Mouse (Mus musculus): ENCODE data around the gene Cox5a. TPM values are rescaled to one million over a fixed set of nuclear protein-coding genes. Genes with fewer than 3 reads are reported as not detected.

Gene Cox5a
- polyA plus RNA-seq, 1 experiment from 2014 or later = 601 TPM

DNA sequence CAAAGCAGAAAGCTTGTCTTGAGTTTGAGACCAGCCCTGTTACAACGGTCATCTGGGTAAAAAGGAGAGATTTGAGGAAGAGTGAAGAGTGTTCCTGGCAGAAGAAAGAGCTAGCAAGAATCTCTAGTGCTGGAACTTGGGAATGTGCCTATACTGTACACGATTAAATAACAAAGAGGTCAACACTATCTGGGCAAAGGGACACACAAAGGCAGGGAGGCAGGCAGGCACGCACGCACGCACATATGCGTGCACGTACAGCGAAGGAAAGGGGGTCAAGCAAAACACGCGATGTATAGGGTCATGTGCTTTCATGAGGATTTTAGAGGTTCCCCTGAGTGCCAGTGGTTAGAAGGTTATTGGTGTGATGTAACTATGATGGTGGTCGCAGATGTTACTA, 32.0 kb downstream of the Cox5a start:
- Histone ChIP-seq H3K4me3 (replicated peaks; ENCODE audit: low read length) (no peak overlapping the region), H3K27ac (ENCODE audit: low read length) (no peak overlapping the region), H3K36me3 (ENCODE audit: control insufficient read depth, insufficient read depth, low read length) (peaks cover 9% of the 10 kb centered on the region; the same call in 1 of the 2 replicates), H3K4me1 (ENCODE audit: control insufficient read depth, insufficient read depth, low read length) (peaks cover 6% of the 10 kb centered on the region), H3K9me3 (replicated peaks; ENCODE audit: control insufficient read depth, low read length) (no peaks in the 10 kb centered on the region), H3K27me3 (ENCODE audit: control insufficient read depth, insufficient read depth, low read length) (no peaks in the 10 kb centered on the region), H3K4me2 (ENCODE audit: low read depth, low read length) (no peak overlapping the region), H3K9ac (ENCODE audit: low read length) (no peak overlapping the region)
- 74% methylated on average over 11 of the region's 11 CpGs for WGBS
- no peak for ATAC-seq (ENCODE audit: insufficient read depth, low FRiP score)

DNA sequence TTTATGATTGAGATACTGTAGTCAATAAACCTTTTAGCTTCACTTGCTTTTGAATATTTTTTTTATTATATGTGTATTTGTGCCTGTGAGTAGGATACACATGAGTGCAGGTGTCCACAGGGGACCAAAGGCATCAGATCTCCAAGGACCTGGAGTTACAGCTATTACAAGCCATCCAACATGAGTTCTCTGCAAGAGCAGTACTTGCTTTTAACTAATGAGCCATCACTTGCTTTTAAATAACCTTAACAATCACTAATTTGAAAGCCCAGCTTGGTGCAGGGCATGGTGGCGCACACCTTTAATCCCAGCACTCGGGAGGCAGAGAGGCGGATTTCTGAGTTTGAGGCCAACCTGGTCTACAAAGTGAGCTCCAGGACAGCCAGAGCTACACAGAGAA, 33.7 kb downstream of the Cox5a start:
- H3K4me1 ChIP-seq (ENCODE audit: control insufficient read depth, insufficient read depth, low read length) = peaks cover 6% of the 10 kb centered on the region
- WGBS = 49% methylated on average over 3 of the region's 3 CpGs

DNA sequence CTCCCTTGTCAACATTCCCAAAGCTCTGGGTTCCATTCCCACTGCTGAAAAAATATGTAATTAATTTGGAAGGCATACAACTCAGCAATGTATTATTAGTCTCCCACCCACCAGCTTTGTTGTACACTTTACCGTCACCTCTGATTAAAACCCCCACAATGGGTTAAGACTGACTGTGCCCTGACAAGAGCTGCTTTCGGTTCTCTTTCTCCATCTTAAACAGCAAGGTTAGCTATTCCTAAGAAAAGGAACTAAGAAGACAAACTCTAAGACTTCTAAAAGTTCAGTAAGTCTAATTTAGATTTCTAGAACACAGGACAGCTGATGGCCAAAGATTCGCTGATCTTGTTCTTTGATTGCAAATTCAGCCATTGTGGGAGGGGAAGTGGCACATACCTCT, 36.1 kb downstream of the Cox5a start:
- no peak for ATAC-seq (ENCODE audit: insufficient read depth, low FRiP score)
- Histone ChIP-seq H3K9me3 (replicated peaks; ENCODE audit: control insufficient read depth, low read length) (no peaks in the 10 kb centered on the region), H3K36me3 (ENCODE audit: control insufficient read depth, insufficient read depth, low read length) (no peaks in the 10 kb centered on the region), H3K9ac (ENCODE audit: low read length) (no peak overlapping the region), H3K4me1 (ENCODE audit: control insufficient read depth, insufficient read depth, low read length) (peaks cover 14% of the 10 kb centered on the region), H3K27ac (ENCODE audit: low read length) (no peak overlapping the region), H3K27me3 (ENCODE audit: control insufficient read depth, insufficient read depth, low read length) (no peaks in the 10 kb centered on the region), H3K4me3 (replicated peaks; ENCODE audit: low read length) (no peak overlapping the region), H3K4me2 (ENCODE audit: low read depth, low read length) (no peak overlapping the region)
- 74% methylated on average over 3 of the region's 3 CpGs for WGBS

More for the DNA sequence above, 33.7 kb downstream of the Cox5a start:
- Histone ChIP-seq H3K4me2 (ENCODE audit: low read depth, low read length) (no peak overlapping the region), H3K9me3 (replicated peaks; ENCODE audit: control insufficient read depth, low read length) (no peaks in the 10 kb centered on the region), H3K9ac (ENCODE audit: low read length) (no peak overlapping the region), H3K4me3 (replicated peaks; ENCODE audit: low read length) (no peak overlapping the region), H3K36me3 (ENCODE audit: control insufficient read depth, insufficient read depth, low read length) (no peaks in the 10 kb centered on the region), H3K27me3 (ENCODE audit: control insufficient read depth, insufficient read depth, low read length) (no peaks in the 10 kb centered on the region), H3K27ac (ENCODE audit: low read length) (no peak overlapping the region)
- no peak for ATAC-seq (ENCODE audit: insufficient read depth, low FRiP score)

DNA sequence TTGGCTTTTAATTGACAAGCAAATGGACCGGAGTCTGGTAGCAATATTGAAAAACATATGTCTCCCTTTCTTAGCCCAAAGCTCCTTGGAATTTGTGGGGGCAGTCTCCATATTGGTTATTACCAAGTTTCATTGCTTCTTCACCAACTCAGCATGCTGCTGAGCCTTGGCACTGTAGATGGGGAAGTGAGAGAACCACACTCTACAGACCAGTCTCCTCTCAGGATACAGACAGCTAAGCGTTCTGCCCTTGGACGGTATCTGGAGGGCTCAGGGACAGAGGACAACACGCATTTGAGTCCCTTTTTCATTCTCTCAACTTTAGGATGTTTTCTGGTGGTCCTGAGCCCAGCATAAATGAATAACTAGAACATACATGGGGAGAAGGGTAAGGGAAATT, 37.6 kb downstream of the Cox5a start:
- WGBS = 82% methylated on average over 4 of the region's 4 CpGs
- Histone ChIP-seq H3K27me3 (ENCODE audit: control insufficient read depth, insufficient read depth, low read length) (no peaks in the 10 kb centered on the region), H3K4me3 (replicated peaks; ENCODE audit: low read length) (no peak overlapping the region), H3K9ac (ENCODE audit: low read length) (no peak overlapping the region), H3K4me1 (ENCODE audit: control insufficient read depth, insufficient read depth, low read length) (peaks cover 27% of the 10 kb centered on the region), H3K4me2 (ENCODE audit: low read depth, low read length) (no peak overlapping the region), H3K27ac (ENCODE audit: low read length) (no peak overlapping the region), H3K36me3 (ENCODE audit: control insufficient read depth, insufficient read depth, low read length) (no peaks in the 10 kb centered on the region), H3K9me3 (replicated peaks; ENCODE audit: control insufficient read depth, low read length) (no peaks in the 10 kb centered on the region)
- ATAC-seq (ENCODE audit: insufficient read depth, low FRiP score) = no peak

DNA sequence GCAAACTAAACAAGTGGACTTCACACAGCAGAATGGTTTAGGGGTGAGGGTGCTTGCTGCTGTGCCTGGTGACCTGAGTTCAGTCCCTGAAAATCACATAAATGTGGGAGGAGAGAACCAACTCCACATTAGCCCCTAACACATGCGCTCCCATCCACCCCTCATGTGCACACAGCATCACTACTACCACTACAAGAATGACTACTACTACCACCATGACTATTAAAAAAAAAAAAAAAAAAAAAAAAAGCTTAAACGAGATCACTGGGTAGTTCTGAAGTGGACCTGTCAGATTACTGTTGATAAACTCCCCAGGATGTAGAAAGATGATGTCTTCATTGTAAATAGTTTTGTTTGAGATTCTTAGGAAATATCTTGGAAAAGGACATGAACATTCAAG, 38.5 kb downstream of the Cox5a start:
- no peak overlapping the region for H3K9ac ChIP-seq (ENCODE audit: low read length)
- peaks cover 31% of the 10 kb centered on the region for H3K4me1 ChIP-seq (ENCODE audit: control insufficient read depth, insufficient read depth, low read length)
- H3K4me3 ChIP-seq (replicated peaks; ENCODE audit: low read length) = no peak overlapping the region
- ATAC-seq (ENCODE audit: insufficient read depth, low FRiP score) = no peak
- no peak overlapping the region for H3K27ac ChIP-seq (ENCODE audit: low read length)
- 62% methylated on average over 2 of the region's 2 CpGs for WGBS
- no peaks in the 10 kb centered on the region for H3K9me3 ChIP-seq (replicated peaks; ENCODE audit: control insufficient read depth, low read length)
- H3K27me3 ChIP-seq (ENCODE audit: control insufficient read depth, insufficient read depth, low read length) = no peaks in the 10 kb centered on the region
- H3K36me3 ChIP-seq (ENCODE audit: control insufficient read depth, insufficient read depth, low read length) = no peaks in the 10 kb centered on the region
- no peak overlapping the region for H3K4me2 ChIP-seq (ENCODE audit: low read depth, low read length)

DNA sequence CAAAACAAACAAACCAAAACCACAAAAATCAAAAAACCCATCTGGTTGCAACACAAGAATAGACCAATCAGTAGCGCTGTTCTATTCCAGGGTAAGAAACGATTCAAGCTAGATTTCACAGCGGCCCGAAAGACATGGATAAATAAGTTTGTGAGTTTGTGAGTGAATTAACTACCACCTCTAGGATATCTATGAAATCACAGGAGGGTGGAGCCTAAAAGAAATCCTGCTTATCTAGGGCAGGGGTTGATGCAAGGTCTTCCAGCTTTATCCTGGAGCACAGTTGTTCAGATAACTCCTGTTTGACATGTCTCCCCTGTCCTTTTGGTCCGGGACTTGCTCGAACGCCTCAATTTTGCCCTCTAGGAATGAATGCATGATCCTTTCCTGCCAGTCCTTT, 39.2 kb downstream of the Cox5a start:
- 25% methylated on average over 7 of the region's 7 CpGs for WGBS

DNA sequence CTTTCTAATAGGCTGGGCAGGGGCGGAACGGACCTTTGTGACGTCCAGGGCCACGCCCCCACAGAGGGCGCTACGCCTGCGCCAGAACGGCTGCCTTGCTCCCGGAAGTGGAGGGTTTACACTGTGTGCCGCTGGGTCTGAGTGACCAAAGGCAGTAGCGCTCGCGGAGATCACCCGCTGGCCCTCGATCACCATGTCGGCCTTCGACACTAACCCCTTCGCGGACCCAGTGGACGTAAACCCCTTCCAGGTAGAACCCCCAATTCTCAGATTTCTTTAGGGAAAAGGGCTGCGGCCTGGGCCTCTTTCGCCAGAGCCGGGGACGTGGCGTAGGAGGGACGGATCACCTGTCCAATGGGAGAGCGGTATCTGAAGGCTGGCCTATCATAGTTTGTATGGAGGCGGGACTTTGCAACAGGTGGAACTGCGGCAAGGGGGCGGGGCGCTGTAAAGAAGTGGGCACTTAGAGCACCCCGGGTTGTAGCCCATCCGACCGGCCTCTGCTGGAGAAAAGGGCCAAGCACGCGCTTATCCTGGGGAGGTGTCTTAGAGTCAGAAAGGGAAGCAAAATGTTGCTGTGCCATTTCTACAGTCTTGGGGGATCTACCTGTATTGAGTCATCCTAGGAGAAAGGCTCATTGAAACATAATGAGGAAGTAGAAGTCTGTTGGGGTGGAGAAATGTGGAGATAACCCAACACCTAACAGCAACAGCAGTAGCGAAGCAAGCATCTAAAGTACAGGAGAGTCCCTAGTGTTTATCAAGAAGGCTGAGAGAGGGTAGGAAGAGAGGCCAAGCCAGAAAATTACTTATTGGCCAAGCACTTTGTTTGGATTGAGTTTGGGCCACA, 40.0 kb downstream of the Cox5a start, which contains the start of gene Scamp2:
Gene Scamp2, plus strand, starts transcription at position 83 of the 850 bp plus-strand sequence.
- Histone ChIP-seq H3K27ac (ENCODE audit: low read length) (peak within 1 kb of the TSS; percentile 94), H3K27me3 (ENCODE audit: control insufficient read depth, insufficient read depth, low read length) (no peaks in the 10 kb centered on the region), H3K4me1 (ENCODE audit: control insufficient read depth, insufficient read depth, low read length) (peaks cover 40% of the 10 kb centered on the region), H3K9me3 (replicated peaks; ENCODE audit: control insufficient read depth, low read length) (no peaks in the 10 kb centered on the region), H3K36me3 (ENCODE audit: control insufficient read depth, insufficient read depth, low read length) (no peaks in the 10 kb centered on the region), H3K4me3 (replicated peaks; ENCODE audit: low read length) (peak within 1 kb of the TSS; percentile 66), H3K9ac (ENCODE audit: low read length) (peak within 1 kb of the TSS; percentile 78), H3K4me2 (ENCODE audit: low read depth, low read length) (peak within 1 kb of the TSS; percentile 84)
- peak; percentile 97 for ATAC-seq (ENCODE audit: insufficient read depth, low FRiP score)
- under 1% methylated on average over 37 of the region's 37 CpGs for whole genome bisulfite sequencing

More for the DNA sequence above, 39.2 kb downstream of the Cox5a start:
- no peaks in the 10 kb centered on the region for H3K27me3 ChIP-seq (ENCODE audit: control insufficient read depth, insufficient read depth, low read length)
- H3K9me3 ChIP-seq (replicated peaks; ENCODE audit: control insufficient read depth, low read length) = no peaks in the 10 kb centered on the region
- H3K9ac ChIP-seq (ENCODE audit: low read length) = peak overlapping the region; percentile 78
- no peaks in the 10 kb centered on the region for H3K36me3 ChIP-seq (ENCODE audit: control insufficient read depth, insufficient read depth, low read length)
- peak overlapping the region; percentile 84 for H3K4me2 ChIP-seq (ENCODE audit: low read depth, low read length)
- peak overlapping the region; percentile 24; the same call in 1 of the 2 replicates for H3K27ac ChIP-seq (ENCODE audit: low read length)
- H3K4me1 ChIP-seq (ENCODE audit: control insufficient read depth, insufficient read depth, low read length) = peaks cover 32% of the 10 kb centered on the region
- H3K4me3 ChIP-seq (replicated peaks; ENCODE audit: low read length) = peak overlapping the region; percentile 66
- no peak for ATAC-seq (ENCODE audit: insufficient read depth, low FRiP score)

DNA sequence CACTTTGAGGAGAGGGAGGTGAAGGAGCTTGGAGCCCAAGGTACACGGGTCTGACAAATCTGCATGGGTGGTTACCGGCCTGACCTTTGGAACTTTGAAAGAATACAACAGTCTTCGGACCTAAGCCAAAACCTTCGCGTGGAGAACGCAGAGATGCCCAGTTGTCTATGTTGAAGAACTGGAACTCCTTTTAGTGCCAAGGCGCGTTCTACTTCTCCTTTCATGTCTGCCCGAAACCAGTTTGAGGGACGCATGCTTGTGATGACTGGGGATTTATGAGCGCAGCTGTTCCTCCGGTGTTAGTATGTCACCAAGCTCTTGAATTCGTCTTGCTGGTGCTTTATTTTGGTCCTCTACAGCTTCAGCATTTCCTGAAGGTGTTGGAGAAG, 40.6 kb downstream of the Cox5a start:
- H3K36me3 ChIP-seq (ENCODE audit: control insufficient read depth, insufficient read depth, low read length) = no peaks in the 10 kb centered on the region
- no peak for ATAC-seq (ENCODE audit: insufficient read depth, low FRiP score)
- H3K4me1 ChIP-seq (ENCODE audit: control insufficient read depth, insufficient read depth, low read length) = peaks cover 44% of the 10 kb centered on the region
- peak overlapping the region; percentile 66 for H3K4me3 ChIP-seq (replicated peaks; ENCODE audit: low read length)
- H3K4me2 ChIP-seq (ENCODE audit: low read depth, low read length) = peak overlapping the region; percentile 84
- 64% methylated on average over 13 of the region's 13 CpGs for WGBS
- H3K9me3 ChIP-seq (replicated peaks; ENCODE audit: control insufficient read depth, low read length) = no peaks in the 10 kb centered on the region
- H3K27me3 ChIP-seq (ENCODE audit: control insufficient read depth, insufficient read depth, low read length) = no peaks in the 10 kb centered on the region
- peak overlapping the region; percentile 78 for H3K9ac ChIP-seq (ENCODE audit: low read length)
- H3K27ac ChIP-seq (ENCODE audit: low read length) = peak overlapping the region; percentile 94

DNA sequence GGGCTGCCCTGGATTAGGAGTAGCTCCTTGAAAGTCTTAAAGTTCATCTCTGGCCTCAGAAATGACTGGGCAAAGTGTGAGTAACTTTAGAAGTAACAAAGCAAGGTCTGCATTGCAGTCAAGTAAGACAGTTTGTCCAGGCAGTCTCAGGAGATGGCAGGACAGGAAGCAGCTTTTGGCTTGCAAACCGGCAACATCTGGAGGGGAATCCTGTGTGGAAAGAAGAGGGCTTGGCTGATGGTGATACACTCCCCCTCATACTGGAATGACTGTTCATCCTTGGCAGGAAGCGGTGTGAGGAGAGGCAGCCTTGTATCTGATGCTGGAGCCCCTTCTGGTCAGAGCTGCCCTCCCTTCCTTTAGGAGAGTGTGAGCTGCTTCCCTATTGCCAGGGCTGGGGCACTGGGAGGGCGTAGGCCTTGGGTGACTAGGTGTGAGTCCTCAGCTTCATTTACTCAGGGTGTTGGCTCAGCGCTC, 41.9 kb downstream of the Cox5a start:
- no peaks in the 10 kb centered on the region for H3K9me3 ChIP-seq (replicated peaks; ENCODE audit: control insufficient read depth, low read length)
- peak overlapping the region; percentile 66 for H3K4me3 ChIP-seq (replicated peaks; ENCODE audit: low read length)
- peak; percentile 68; the same call in 1 of the 2 replicates for ATAC-seq (ENCODE audit: insufficient read depth, low FRiP score)
- WGBS = 32% methylated on average over 4 of the region's 4 CpGs
- H3K4me1 ChIP-seq (ENCODE audit: control insufficient read depth, insufficient read depth, low read length) = peaks cover 46% of the 10 kb centered on the region
- peak overlapping the region; percentile 55 for H3K9ac ChIP-seq (ENCODE audit: low read length)
- H3K4me2 ChIP-seq (ENCODE audit: low read depth, low read length) = peak overlapping the region; percentile 84
- no peaks in the 10 kb centered on the region for H3K27me3 ChIP-seq (ENCODE audit: control insufficient read depth, insufficient read depth, low read length)
- no peaks in the 10 kb centered on the region for H3K36me3 ChIP-seq (ENCODE audit: control insufficient read depth, insufficient read depth, low read length)
- peak overlapping the region; percentile 94 for H3K27ac ChIP-seq (ENCODE audit: low read length)
